Mouse (Mus musculus) kidney, adult 9 months (tissue): ENCODE results near the gene Scel.

Experiments used
- DNase-seq: peaks from one replicate; pipeline ENCODE4 v3.0.0; 2022

Scel gene

DNA sequence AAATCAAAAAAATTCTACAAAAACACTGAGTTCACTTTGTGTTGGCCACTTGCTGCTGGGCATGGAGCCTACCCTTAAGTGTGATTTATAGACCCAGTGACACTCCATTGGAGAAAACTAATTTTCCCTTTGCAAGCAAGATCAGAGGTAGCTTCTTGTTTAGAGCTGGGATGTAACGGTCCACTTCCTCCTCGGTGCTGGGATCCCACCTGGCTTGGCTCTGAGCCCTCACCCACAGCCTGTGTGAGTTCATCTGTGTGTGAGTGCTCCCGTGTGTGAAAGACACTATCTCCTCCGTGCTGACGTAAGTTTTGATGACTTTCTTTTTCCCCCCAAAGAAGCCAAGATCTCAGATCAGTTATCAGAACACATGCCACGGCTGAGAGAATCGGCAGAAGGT, 62.7 kb downstream of the Scel start:
- DNase-seq = no peak

- no peak for DNase-seq
These were observed 63.9 kb downstream of the Scel start for GRCm38 (mm10) chr14:103577011-103577410.

DNA sequence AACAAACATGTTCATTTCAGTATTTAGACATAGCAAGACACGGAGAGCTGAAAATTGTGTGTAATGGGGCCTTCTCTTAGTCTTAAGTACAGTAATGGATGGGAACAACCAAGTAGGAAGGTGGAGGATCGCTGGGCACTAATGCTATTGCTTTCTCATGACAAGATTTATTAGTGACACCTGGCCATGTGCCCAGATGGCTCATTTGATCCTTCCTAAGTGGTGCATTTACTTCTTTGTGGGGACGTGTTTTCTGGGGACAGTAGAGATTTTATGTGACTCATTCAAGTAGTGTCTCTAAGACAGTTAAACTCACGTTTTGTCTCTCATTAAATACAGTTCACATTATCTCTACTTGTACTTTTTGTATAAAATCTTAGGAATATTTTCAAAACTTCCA, 73.5 kb downstream of the Scel start:
- DNase-seq = no peak

DNA sequence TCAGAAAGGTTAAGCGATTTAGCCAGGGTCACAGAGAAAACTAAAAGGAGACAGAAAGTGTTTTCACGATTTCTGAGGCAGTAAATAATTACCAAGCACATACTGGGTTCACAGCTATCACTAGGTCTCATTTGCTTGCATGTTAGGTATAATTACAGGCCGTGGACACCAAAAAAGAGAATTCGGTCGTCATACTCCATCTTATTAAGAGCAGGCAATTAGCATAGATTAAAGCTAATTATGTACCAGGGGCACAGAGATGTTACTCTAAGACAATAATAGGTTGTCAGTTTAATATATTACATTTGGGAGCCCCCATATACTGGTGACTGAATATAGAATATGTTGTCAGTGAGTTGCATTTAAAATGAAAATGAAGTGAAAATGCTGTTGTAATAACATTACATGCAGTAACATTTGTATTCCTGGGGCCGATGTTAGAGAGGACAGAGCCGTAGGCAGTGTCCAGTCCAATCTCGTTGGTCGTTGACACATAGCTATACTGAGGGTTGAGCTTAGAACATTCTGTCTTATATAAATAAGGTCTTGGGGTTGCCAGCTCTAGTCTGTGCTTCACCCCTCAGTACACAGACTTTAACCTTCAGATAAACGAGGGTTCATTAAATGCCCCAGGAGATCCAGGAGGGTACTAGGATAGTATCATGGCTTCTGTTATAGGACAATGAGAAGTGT, 74.2 kb downstream of the Scel start:
- no peak for DNase-seq

DNA sequence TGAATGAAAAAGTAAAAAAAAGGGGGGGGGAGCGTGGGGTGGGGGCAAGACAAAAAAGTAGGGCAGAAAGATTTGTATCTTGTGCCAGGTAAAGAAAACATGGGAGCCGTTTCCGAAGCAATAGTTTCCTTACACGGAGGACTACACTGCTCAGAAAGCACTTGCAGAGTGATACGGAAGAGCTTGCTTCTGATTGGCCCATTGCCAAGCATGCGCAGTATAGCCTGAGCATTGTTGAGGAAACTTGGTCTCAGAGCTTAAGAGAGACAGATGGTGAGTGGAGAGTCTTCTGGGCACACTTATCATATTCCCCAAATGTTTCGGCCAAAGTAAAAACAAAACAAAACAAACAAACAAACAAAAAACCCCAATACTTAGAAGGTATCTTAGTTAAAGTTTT, 76.7 kb downstream of the Scel start:
- no peak for DNase-seq

- DNase-seq = no peak
These were observed 82.7 kb downstream of the Scel start for GRCm38 (mm10) chr14:103595870-103596269.

GRCm38 (mm10) chr14:103608063-103608462, 94.9 kb downstream of the Scel start:
- no peak for DNase-seq

DNA sequence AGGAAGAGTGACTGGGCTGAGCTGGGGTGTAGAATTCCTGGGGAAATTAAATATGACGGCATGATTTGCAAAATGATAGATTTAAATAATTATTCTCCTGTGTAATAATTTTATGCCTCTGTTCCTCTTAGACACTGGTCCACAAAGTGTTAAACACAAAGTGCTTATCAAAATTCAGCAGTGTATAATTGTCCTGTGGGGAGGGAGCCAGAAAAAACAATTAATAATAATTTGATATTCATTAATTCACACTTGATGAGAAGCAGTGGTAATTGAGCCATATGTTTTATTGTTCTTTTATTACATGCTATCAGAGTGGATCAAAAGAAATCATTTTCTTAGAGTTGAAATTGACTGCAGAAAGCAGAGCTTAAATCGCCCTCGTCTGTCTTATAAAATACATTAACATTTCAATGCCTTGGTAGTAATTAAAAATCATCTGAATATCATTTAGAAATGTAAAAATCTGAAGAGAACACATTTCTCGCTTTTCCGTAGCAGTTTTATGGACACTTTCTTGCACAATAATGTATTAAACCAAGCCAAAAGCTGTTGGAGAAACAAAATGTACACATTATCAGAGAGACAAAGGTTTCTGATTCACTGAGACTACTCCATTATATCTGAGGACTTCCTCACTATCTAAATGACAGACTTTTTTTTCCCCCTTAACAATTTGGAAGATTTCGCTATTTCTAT, 100.6 kb downstream of the Scel start:
- DNase-seq = no peak

DNA sequence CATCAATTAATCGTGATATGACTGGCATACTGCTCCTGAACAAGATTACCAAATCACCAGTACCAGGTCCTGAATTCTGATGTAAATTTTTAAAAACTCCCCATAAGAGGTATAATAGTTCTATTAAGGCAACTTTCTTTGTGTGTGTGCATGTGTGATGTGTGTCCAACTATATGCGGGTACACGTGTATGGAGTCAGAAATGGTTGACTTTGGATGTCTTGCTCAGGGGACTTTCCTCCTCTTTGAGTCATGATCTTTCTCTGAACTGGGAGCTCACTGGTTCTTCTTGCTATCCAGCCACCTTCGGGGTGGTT, 101.1 kb downstream of the Scel start:
- DNase-seq = no peak

DNA sequence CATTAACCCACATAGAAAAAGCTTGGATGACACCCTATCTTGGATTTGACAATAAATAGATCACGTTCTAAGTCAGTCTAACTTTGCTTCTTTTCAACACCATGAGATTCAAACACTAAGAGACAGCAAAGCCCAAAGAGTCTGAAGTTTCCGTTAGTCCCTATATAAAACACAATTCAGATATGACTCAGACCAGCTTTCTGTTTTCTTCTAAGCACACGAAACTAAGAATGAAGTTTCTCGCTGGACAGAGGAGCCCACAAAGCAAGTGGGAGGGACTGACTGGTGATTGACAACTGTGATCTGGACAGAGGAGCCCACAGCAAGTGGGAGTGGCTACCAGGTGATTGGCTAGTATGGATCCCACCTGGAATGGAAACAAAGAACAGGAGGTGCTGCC, 106.6 kb downstream of the Scel start:
- DNase-seq = no peak

DNA sequence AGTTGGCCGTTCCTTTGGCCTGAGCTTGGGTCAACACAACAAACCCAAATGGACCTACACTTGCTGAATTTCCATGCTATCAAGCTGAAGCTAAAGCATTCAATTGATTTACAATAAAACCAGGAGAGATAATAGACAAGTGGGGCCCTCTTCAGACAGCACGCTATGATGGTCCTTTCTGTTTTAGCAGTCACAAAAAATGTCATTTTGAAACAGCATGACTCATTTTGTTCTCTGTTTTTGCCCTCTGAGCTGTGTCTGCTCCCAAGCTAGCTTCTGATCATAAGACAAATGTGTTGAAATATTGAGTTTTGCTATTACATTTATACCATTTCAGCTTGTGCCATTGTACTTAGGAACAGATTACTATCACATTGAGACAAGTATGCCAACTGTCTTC, 108.1 kb downstream of the Scel start:
- no peak for DNase-seq

DNA sequence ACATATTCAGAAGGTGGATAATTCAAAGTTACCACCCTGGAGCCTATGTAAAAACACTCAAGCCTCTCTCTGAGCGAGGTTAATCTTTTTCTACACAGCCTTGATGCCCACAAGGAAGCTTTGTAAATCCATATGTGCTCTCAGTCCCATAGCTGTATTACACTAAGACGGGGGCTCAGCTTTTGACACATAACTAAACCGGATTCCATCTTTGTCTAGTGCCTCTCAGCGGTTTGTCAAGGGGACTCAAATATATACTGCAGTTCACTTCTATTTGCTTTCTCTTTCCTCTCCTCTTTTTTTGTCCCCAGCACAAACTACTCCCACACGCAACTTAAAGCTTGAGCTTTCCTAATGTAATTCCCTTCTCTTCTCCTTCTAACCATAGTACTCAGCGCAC, 113.0 kb downstream of the Scel start:
- no peak for DNase-seq

DNA sequence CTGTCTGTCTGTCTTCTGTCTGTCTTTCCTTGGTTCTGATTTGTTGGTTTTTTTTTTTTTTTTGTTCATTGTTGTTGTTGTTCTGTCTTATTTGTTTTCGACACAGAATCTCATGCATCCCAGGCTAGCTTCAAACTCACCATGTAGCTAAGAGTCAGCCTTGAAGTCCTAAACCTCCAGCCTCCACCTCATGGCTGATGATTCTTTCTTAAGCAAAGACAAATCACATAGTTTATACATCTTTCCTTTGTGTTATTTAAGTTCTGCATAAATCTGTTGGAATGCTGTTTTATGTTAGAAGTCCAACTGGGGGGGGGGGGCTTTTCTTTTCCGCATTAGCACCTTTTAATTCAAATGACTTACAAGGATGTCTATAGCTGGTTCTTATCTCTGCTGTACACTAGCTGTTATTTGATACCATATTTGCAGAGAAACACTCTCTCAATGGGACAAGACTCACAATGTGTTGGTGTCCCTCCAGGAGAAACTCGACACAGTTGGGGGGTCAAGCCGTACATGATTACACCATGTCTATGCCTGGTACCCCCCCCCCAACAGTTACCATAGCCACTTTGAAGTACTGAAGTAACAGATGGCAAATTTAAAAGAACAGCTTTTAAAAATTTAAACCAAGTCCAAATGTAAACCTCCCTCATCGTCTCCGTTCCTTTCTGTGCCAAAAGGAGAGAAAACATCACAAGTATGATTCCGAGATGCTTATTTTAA, 116.7 kb downstream of the Scel start:
- no peak for DNase-seq

GRCm38 (mm10) chr14:103630545-103630944, 117.4 kb downstream of the Scel start:
- DNase-seq = no peak

DNA sequence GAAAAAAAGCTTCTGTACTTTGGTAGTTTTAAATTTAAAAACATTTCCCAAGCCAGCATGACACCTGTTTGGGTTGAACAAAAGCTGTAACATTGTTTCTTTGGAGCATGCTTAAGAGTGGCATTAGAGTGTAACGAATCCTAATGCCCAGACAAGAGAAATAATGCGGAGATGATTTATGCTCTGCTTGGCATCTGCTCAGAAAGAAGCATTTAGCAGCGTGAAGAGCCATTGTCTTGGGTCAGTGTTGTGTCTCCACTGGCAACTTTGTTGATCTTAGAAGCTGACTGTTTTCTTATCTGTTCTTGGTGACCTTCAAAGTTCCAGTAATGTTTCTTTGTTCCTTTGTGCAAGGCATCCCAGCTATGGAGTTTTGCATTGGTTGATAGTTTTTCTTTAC, 130.8 kb downstream of the Scel start:
- DNase-seq = no peak

DNA sequence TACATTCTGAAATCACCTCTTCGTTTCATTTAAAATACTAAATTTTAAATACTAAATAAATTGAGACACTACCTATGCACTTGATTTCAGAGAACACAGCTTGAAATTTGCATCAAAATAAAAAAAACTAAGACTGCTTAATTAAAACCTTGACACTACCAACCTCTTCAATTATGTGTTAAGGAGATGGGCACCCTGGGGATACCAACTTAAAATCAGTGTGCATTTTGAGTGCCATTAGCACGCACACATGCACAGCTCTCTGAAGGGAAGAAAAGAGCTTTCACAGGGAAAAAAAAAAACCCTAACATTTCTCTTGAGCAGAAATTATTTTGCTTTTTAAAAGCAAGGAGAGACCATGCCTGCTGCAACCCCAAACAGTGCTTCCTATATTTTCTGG, 134.8 kb downstream of the Scel start:
- DNase-seq = no peak

GRCm38 (mm10) chr14:103648623-103649255, 135.6 kb downstream of the Scel start:
- peak; percentile 6 for DNase-seq

- DNase-seq = no peak
These were observed 136.2 kb downstream of the Scel start for GRCm38 (mm10) chr14:103649302-103649701.

- DNase-seq = peak; percentile 83
These were observed 136.8 kb downstream of the Scel start, which contains the start of gene Slain1 for GRCm38 (mm10) chr14:103649896-103650334. Gene Slain1, plus strand, starts transcription at chr14:103650228.

DNA sequence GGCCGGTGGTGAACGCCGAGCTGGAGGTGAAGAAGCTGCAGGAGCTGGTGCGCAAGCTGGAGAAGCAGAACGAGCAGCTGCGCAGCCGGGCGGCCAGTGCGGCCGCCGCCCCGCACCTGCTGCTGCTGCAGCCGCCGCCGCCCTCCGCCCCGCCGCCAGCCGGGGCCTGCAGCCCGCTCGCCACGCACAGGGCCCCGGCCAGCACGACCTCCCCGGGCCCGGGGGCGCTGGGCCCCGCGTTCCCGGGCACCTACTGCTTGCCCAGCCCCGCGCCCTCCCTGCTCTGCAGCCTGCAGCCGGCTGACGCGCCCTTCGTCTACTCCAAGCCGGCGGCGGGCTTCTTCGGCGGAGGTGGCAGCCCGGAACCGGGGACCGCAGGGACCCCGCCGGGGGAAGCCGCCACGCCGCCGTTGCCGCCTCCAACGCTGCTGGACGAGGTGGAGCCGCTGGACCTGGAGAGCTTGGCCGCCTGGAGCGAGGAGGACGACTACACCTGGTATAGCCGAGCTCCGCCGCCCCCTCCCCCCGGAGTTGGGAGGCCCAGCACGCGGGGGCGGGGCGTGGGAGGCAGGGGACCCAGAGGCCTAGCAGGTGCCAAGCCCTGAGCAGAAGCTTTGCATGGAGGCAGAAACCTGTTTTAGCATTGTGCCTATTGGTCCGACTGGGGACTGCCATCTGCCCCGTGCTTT, 137.4 kb downstream of the Scel start:
- DNase-seq = peak; percentile 59

DNA sequence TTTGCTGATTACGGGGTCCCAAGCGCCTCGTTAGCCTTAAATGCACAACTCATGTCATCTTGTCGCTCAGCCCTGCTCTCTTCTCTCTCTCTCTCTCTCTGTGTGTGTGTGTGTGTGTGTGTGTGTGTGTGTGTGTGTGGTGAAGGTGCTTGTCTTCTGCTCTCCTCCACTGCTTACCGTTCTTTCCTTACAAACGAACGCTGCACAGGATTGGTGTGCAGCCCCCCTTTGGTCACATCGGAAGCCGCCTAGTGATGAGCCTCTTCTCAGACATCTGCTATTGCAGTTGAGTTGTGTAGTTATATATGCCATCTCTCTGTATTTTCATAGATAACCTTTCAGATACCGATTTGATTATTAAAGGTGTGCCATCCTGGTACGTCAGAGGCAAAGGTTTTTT, 138.0 kb downstream of the Scel start:
- DNase-seq = no peak

- no peak for DNase-seq
These were observed 138.4 kb downstream of the Scel start for GRCm38 (mm10) chr14:103651562-103651961.

- DNase-seq = no peak
These were observed 139.4 kb downstream of the Scel start for GRCm38 (mm10) chr14:103652524-103652923.
